27 mouse cellular contexts compared by ENCODE assay signal in genomic region chr14:122283959-122284358, GRCm38 (mm10).
"Had no signal": no experiment of that assay in that cellular context is flagged by ENCODE, and none has a peak within 500 bp of the region (broad histone marks: within the 10 kb centered on the region; RNA-seq: fewer than 3 reads in every experiment).

No protein-coding gene starts in this region.

- H3K36me3 ChIP-seq: limb, embryonic 10.5 days; limb, embryonic 12.5 days; limb, embryonic 13.5 days; limb, embryonic 15.5 days; liver, embryonic 12.5 days; liver, embryonic 13.5 days; liver, embryonic 15.5 days; lung, embryonic 15.5 days; midbrain, embryonic 12.5 days; midbrain, embryonic 13.5 days; midbrain, embryonic 15.5 days; neural tube, embryonic 12.5 days had no signal

- H3K27me3 ChIP-seq: liver, embryonic 13.5 days; megakaryocyte, embryonic 14.5 days had no signal

- H3K27ac ChIP-seq: limb, embryonic 10.5 days; limb, embryonic 12.5 days; limb, embryonic 13.5 days; limb, embryonic 15.5 days; liver, embryonic 12.5 days; liver, embryonic 13.5 days; liver, embryonic 14.5 days; liver, embryonic 15.5 days; lung, embryonic 15.5 days; macrophage; midbrain, embryonic 10.5 days; midbrain, embryonic 12.5 days; midbrain, embryonic 13.5 days; midbrain, embryonic 15.5 days; neural tube, embryonic 12.5 days had no signal

- H3K9ac ChIP-seq: limb, embryonic 12.5 days; limb, embryonic 13.5 days; limb, embryonic 15.5 days; liver, embryonic 12.5 days; liver, embryonic 13.5 days; liver, embryonic 14.5 days; liver, embryonic 15.5 days; liver, postnatal 0 days; lung, embryonic 14.5 days; lung, embryonic 15.5 days; midbrain, embryonic 12.5 days; midbrain, embryonic 13.5 days; midbrain, embryonic 15.5 days; neural tube, embryonic 12.5 days had no signal

- H3K4me3 ChIP-seq: limb, embryonic 10.5 days; limb, embryonic 12.5 days; limb, embryonic 13.5 days; limb, embryonic 15.5 days; liver, embryonic 12.5 days; liver, embryonic 13.5 days; liver, embryonic 15.5 days; lung, embryonic 15.5 days; megakaryocyte, embryonic 14.5 days; midbrain, embryonic 10.5 days; midbrain, embryonic 12.5 days; midbrain, embryonic 13.5 days; midbrain, embryonic 15.5 days; myocyte; neural tube, embryonic 12.5 days had no signal

- DNase-seq: left cerebral cortex, postnatal 4 days; liver; liver, embryonic 13.5 days; liver, postnatal 0 days; lung, adult 2 months; lung, embryonic 14.5 days; lung, postnatal 10 days; lung, postnatal 14 days; lung, postnatal 36 days; lung, postnatal 4 days; midbrain, embryonic 14.5 days had no signal

- H3K9me3 ChIP-seq: limb, embryonic 10.5 days; limb, embryonic 12.5 days; limb, embryonic 13.5 days; limb, embryonic 15.5 days; liver, embryonic 12.5 days; liver, embryonic 13.5 days; liver, embryonic 15.5 days; lung, embryonic 15.5 days; megakaryocyte, embryonic 14.5 days; midbrain, embryonic 10.5 days; midbrain, embryonic 13.5 days; midbrain, embryonic 15.5 days; neural tube, embryonic 12.5 days had no signal

- H3K4me1 ChIP-seq: limb, embryonic 15.5 days; liver, embryonic 12.5 days; liver, embryonic 13.5 days; liver, embryonic 15.5 days; lung, embryonic 15.5 days; megakaryocyte, embryonic 14.5 days had no signal
